Mouse (Mus musculus) E14TG2a.4 (cell line): Measurements from ENCODE around the gene Ubd.
A peak's percentile ranks its signal among the peaks of the same experiment; 100 is the strongest.
"Not testable (repeated sequence)": the region's sequence is repeated elsewhere in the genome, so short reads cannot be mapped to it uniquely, and the experiment has no call there.

Source experiments
- H3K27me3 ChIP-seq: 2 replicates; pipeline ENCODE4 v1.6.1; 2014; ENCODE audit warnings: low read length, control low read depth; ENCODE audit not compliant: insufficient read depth
- H3K36me3 ChIP-seq: 2 replicates; pipeline ENCODE4 v1.6.1; 2014; ENCODE audit warnings: low read length, control low read depth; ENCODE audit not compliant: insufficient read depth
- H3K4me1 ChIP-seq: replicated peaks from 2 replicates; pipeline ENCODE4 v1.6.1; 2014; ENCODE audit warnings: low read depth, low read length, control low read depth
- H3K4me3 ChIP-seq: replicated peaks from 2 replicates; pipeline ENCODE4 v1.5.1; 2014; ENCODE audit warnings: mild to moderate bottlenecking, low read length
- H3K9me3 ChIP-seq: 2 replicates; pipeline ENCODE4 v1.6.1; 2014; ENCODE audit warnings: low read length, control low read depth
- CTCF ChIP-seq: conservative IDR thresholded peaks from 2 replicates; pipeline ENCODE4 v1.5.1; 2014; ENCODE audit warnings: low read length
- NANOG ChIP-seq: IDR thresholded peaks from 2 replicates; pipeline ENCODE4 v1.6.1; 2014; ENCODE audit warnings: borderline replicate concordance, low read length, mixed read lengths
- POU5F1 ChIP-seq: IDR thresholded peaks from 2 replicates; pipeline ENCODE4 v1.6.1; 2014; ENCODE audit warnings: low read length, borderline replicate concordance

Gene Ubd

DNA sequence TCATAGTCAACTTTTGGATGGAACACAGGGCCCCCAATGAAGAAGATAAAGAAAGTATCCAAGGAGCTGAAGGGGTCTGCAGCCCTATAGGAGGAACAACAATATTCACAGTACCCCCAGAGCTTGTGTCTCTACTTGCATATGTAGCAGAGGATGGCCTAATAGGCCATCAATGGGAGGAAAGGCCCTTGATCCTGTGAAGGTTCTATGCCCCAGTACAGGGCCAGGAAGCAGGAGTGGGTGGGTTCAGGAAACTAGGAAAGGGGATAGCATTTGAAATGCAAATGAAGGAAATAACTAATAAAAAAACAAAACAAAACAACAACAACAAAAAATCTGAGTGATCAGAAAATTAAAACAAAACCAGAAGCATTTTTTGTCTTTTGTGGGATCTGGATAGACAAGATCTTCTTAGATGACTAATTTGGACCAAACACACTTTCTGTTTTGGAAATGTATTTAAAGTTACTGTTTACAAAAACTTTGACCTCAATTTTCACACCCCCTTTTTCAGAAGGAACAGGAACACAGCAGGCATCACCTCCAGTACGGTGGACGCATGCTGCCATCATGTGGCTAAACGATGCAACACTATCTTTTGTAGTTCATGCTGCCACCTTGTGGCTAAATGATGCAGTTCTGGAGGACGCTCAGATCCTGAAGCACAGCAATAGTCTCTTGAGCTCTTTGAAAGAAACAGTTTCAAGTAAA, 9.7 kb downstream of the Ubd start:
- no peaks in the 10 kb centered on the region for H3K9me3 ChIP-seq
- H3K4me3 ChIP-seq, result no peak overlapping the region
- H3K36me3 ChIP-seq, result no peaks in the 10 kb centered on the region
- TF ChIP-seq NANOG (no peak), CTCF (peak; percentile 90), POU5F1 (no peak)
- H3K4me1 ChIP-seq, result 0 out of 2 replicates have a peak, but pooled peaks cover under 1% of the 10 kb centered on the region
- H3K27me3 ChIP-seq, result peaks cover 12% of the 10 kb centered on the region

DNA sequence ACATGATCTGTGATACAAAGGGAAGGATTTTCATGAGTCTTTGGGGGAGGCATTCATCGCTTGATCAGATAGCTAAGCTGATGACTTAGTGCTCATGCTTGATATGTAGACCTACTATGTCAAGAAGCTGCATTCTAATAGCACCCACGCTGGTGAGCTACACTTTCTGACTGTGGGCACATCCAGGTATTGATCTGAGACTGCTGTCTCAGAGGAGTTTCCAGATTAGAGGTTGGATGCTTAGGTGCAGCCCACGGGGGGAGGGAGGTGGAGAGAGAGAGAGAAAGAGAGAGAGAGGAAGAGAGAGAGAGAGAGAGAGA, 10.2 kb downstream of the Ubd start:
- Histone ChIP-seq H3K4me1 (no peaks in the 10 kb centered on the region), H3K27me3 (peaks cover 13% of the 10 kb centered on the region), H3K4me3 (no peak overlapping the region), H3K36me3 (no peaks in the 10 kb centered on the region), H3K9me3 (no peaks in the 10 kb centered on the region)
- no peak for TF ChIP-seq CTCF
- no peak for TF ChIP-seq NANOG
- no peak for TF ChIP-seq POU5F1

DNA sequence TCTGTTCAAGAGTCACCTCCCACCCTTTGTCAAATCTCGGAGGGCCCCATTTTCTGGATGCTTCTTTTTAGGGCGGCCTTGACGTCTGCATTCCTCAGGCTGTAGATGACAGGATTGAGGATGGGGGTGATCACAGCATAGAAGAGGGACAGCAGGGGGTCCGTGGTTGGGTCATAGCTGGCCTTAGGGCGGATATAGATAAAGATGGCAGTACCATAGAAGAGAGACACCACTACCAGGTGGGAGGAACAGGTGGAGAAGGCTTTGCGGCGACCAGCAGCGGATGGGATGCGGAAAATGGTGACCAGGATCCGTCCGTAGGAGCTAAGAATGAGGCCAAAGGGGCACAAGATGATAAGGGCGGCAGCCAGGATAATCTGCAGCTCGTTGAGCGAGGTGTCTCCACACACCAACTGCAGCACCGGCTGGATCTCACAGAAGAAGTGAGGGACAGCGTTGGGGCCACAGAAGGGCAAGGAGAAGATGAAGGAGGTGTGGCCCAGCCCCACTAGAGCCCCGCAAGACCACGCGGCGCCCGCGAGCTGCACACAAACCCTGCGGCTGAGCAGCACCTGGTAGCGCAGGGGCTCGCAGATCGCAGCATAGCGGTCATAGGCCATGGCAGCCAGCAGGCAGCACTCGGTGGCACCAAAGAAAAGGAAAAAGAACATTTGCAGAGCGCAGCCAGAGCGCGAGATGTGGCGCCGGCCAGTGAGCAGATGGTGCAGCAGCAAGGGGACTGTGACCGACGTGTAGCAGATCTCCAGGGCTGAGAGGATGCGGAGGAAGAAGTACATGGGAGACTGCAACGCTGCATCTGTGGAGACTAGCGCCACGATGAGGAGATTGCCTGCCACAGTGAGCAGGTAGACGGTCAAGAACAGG, 17.4 kb downstream of the Ubd start:
- H3K9me3 ChIP-seq, result peaks cover 11% of the 10 kb centered on the region
- peak overlapping the region; percentile 77 for H3K4me3 ChIP-seq
- H3K27me3 ChIP-seq, result peaks cover 33% of the 10 kb centered on the region
- peaks cover 12% of the 10 kb centered on the region for H3K4me1 ChIP-seq
- TF ChIP-seq CTCF, result no peak
- TF ChIP-seq NANOG, result no peak
- no peak for TF ChIP-seq POU5F1
- H3K36me3 ChIP-seq, result no peaks in the 10 kb centered on the region

DNA sequence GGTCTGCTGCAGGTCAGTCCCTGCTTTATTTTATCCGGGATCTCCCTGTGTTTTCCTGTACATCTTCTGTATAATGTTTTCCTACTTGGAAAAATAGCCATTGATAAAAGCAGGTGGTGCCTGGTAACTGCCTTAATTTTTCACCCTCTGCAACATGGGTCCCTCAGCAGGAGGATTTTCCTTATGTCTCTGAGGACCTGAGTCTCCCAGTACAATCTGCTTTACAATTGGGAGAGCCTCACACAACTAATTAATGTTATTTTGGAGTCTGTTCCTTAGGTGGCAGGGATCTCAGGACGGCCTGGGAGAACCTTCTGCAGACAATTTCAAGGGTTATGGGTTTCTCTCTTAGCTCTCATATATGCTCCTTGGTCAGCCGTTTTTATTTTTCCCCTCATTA, 19.3 kb downstream of the Ubd start, which contains the start of gene Olfr95:
Gene Olfr95 (minus strand): TSS at position 101 of the 400 bp plus-strand sequence.
- Histone ChIP-seq H3K27me3 (peaks cover 30% of the 10 kb centered on the region), H3K36me3 (no peaks in the 10 kb centered on the region), H3K4me1 (peaks cover 12% of the 10 kb centered on the region), H3K9me3 (peaks cover 16% of the 10 kb centered on the region), H3K4me3 (no peak within 1 kb of the TSS)
- TF ChIP-seq POU5F1 (no peak), NANOG (no peak), CTCF (no peak)

DNA sequence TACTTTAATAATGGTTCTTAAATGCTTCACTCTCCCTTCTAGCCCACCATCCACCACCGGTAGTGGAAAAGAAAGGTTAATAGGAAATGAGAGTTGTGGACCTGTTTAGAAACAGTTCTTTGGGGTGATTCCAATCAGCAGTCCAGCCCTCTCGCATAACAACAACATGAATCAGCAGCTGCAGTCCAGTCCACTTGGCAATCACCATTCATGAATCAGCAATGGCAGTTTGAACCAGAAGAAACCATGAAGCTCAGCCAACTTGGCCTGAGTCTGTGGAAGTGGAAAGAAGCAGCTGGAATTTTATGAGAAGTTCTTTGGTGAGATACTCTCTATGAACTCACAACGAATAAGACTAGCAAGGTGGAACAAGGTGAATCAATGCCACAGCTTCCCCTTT, 24.8 kb downstream of the Ubd start:
- Histone ChIP-seq H3K9me3 (peaks cover 16% of the 10 kb centered on the region), H3K4me1 (no peaks in the 10 kb centered on the region), H3K27me3 (no peaks in the 10 kb centered on the region), H3K36me3 (no peaks in the 10 kb centered on the region), H3K4me3 (no peak overlapping the region)
- TF ChIP-seq NANOG, result no peak
- no peak for TF ChIP-seq POU5F1
- TF ChIP-seq CTCF, result no peak

DNA sequence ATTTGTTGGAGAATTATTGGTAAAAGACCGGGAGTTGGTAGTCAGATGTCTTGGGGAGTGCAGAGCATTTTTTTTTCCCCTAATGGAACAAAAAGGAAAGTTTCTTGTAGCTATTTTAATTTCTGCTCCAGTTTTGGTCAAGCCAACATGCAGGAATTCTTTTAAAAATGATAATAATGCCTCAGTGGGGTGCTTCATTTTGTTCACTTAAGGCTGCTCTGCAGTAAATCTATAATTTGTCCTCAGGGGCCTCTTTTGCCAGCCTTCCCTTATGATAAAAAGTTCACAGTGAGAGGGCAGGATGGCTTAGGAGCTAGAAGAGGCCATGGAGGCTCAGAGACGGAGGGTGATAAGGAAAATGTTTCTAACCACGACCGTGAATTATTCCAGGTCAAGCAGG, 26.2 kb downstream of the Ubd start, which contains the start of gene Olfr96:
Gene Olfr96 (plus strand): TSS at position 301 of the 400 bp plus-strand sequence.
- Histone ChIP-seq H3K9me3 (peaks cover 12% of the 10 kb centered on the region), H3K27me3 (no peaks in the 10 kb centered on the region), H3K4me3 (no peak within 1 kb of the TSS), H3K36me3 (no peaks in the 10 kb centered on the region), H3K4me1 (no peaks in the 10 kb centered on the region; the same call in 1 of the 2 replicates)
- TF ChIP-seq NANOG (no peak), POU5F1 (no peak), CTCF (no peak)

DNA sequence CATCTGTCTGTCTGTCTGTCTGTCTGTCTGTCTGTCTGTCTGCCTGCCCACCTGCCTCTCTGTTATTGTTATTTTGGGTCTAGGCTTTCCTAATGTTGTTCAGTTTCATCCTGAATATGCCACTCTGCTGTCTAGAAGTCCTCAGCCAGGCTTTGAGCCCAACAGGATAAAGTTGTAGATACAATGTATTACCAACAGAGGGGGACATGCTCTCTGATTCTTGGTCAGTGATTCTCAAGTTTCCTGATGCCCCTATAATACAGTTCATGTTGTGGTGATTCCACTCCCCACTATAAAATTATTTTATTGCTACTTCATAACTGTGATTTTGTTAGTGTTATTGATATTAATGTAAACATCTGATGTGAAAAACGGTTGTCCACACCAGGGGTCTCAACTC, 28.2 kb downstream of the Ubd start:
- Histone ChIP-seq H3K9me3 (peaks cover 5% of the 10 kb centered on the region), H3K4me3 (no peak overlapping the region), H3K27me3 (no peaks in the 10 kb centered on the region), H3K4me1 (no peaks in the 10 kb centered on the region; the same call in 1 of the 2 replicates), H3K36me3 (no peaks in the 10 kb centered on the region)
- 0 out of 2 replicates have a peak, but pooled peaks have one; percentile 28 for TF ChIP-seq CTCF
- no peak for TF ChIP-seq POU5F1
- no peak for TF ChIP-seq NANOG

DNA sequence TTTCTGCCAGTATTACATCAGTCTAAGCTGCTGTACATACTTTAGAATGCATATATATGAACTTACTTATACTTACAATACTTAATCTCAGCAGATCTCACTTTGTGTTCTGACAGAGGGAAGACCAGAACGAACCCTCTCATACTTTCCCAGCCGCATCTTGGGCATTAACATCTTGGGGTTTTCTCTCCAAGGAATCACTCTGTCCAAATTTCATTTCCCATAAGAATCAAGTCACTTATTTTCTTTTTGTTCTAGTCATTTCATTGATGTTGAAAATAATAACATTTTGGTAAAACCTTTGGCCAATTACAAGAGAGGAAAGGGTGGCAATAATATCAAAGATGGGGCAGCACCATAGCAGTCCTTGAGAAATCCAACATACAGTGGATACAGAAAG, 43.5 kb downstream of the Ubd start, which contains the start of gene Olfr97:
Gene Olfr97 (minus strand): TSS at position 101 of the 400 bp plus-strand sequence.
- not testable (repeated sequence) for H3K4me3 ChIP-seq, H3K36me3 ChIP-seq, H3K4me1 ChIP-seq, H3K27me3 ChIP-seq
- peaks cover 25% of the 10 kb centered on the region for H3K9me3 ChIP-seq
